Mouse (Mus musculus) neural tube, embryonic 11.5 days (tissue): ENCODE results near the gene Slc24a4. TPM values are rescaled to one million over a fixed set of nuclear protein-coding genes. Genes with fewer than 3 reads are reported as not detected.

ENCODE experiments used
- ATAC-seq: fragments of 200-750 bp; cut with Nextera tagmentation; 2 replicates; pipeline ENCODE4 v1.8.0; 2017; ENCODE audit warnings: moderate number of reproducible peaks, mild to moderate bottlenecking, moderate TSS enrichment, moderate library complexity; ENCODE audit not compliant: insufficient read depth, low FRiP score, low TSS enrichment
- DNase-seq: peaks from one replicate; pipeline ENCODE4 v3.0.0-alpha.2; 2015; ENCODE audit warnings: low spot score
- H3K27ac ChIP-seq: fragments of 300-500 bp; sonication (generic); 2 replicates; pipeline ENCODE4 v1.5.1; 2014; ENCODE audit warnings: low read depth, mild to moderate bottlenecking, low read length
- H3K27me3 ChIP-seq: fragments of 300-500 bp; sonication (generic); 2 replicates; pipeline ENCODE4 v1.6.1; 2014; ENCODE audit warnings: mild to moderate bottlenecking, low read length, mixed read lengths; ENCODE audit not compliant: control insufficient read depth, insufficient read depth
- H3K36me3 ChIP-seq: fragments of 300-500 bp; sonication (generic); 2 replicates; pipeline ENCODE4 v1.6.1; 2014; ENCODE audit warnings: mild to moderate bottlenecking, low read length, moderate library complexity, mixed read lengths; ENCODE audit not compliant: control insufficient read depth, insufficient read depth
- H3K4me1 ChIP-seq: fragments of 300-500 bp; sonication (generic); 2 replicates; pipeline ENCODE4 v1.6.1; 2014; ENCODE audit warnings: low read length, mixed read lengths; ENCODE audit not compliant: control insufficient read depth, insufficient read depth
- H3K4me2 ChIP-seq: fragments of 300-500 bp; sonication (generic); 2 replicates; pipeline ENCODE4 v1.6.1; 2014; ENCODE audit warnings: low read depth, mild to moderate bottlenecking, moderate library complexity
- H3K4me3 ChIP-seq: fragments of 300-500 bp; sonication (generic); 2 replicates; pipeline ENCODE4 v1.5.1; 2014; ENCODE audit warnings: low read depth, low read length
- H3K9ac ChIP-seq: fragments of 300-500 bp; sonication (generic); 2 replicates; pipeline ENCODE4 v1.6.1; 2014; ENCODE audit warnings: mild to moderate bottlenecking, low read length
- H3K9me3 ChIP-seq: fragments of 300-500 bp; sonication (generic); 2 replicates; pipeline ENCODE4 v1.6.1; 2016; ENCODE audit warnings: low read length; ENCODE audit not compliant: control insufficient read depth
- WGBS: fragments of 180-500 bp; shearing (Covaris S2); extraction: QIAGEN DNeasy Blood & Tissue Kit; methylation state at CpG from one replicate; pipeline ENCODE4 v1.1.7; 2014; 5-methylcytosine and 5-hydroxymethylcytosine counted together
- polyA plus RNA-seq: library from polyadenylated mRNA; unstranded; fragments of >200 nt; fragmentation: Nextera tagmentation; extraction: Ambion mirVana; gene quantifications from 2 replicates; pipeline ENCODE4 v1.2.1, GENCODE M21; 2014

The Slc24a4 gene
- polyA plus RNA-seq, 1 experiment from 2014 or later, result 0.52 TPM

DNA sequence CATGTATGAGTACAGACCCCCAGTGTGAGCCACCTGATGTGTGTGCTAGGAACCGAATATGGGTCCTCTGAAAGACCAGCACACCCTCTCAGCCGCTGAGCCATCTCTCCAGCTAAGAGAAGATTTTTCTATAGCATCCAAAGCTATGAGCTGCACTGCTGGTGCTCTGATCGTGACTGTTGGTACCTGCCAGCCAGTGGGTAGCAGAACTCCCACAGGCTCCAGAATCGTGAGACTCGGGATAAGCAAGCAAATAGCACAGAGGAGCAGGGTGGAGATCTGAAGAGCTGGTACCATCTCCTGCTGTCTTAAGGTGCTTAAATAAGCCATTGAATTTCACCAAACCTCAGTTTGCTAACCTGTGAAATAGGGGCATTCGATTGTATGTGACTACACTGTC lies 119.6 kb downstream of the Slc24a4 start:
- H3K27me3 ChIP-seq, result no peaks in the 10 kb centered on the region
- no peak for DNase-seq
- H3K27ac ChIP-seq, result no peak overlapping the region
- H3K9ac ChIP-seq, result no peak overlapping the region
- no peak overlapping the region for H3K4me3 ChIP-seq
- no peaks in the 10 kb centered on the region for H3K36me3 ChIP-seq
- 86% methylated on average over 6 of the region's 6 CpGs for WGBS
- no peaks in the 10 kb centered on the region for H3K4me1 ChIP-seq
- H3K9me3 ChIP-seq, result no peaks in the 10 kb centered on the region
- no peak for ATAC-seq
- H3K4me2 ChIP-seq, result no peak overlapping the region

DNA sequence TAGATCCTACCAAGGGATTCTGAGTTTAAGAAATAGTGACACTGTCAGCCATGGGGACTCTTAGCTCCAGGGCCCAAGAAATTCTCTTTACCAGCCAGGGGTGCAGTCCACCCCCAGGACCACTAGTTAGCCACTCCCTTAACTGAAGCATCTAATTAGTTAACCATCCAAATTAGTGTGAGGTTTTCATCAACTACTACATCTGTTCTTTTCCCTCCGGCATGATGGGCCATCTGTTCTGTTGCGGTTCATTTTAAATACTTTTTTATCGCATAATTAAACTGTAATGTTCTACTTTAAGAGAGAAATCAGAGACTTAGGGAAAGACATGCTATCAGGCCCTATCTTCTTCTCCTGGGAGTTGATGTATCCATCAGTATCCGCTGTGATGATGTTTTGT lies 121.8 kb downstream of the Slc24a4 start:
- Histone ChIP-seq H3K36me3 (no peaks in the 10 kb centered on the region), H3K4me3 (no peak overlapping the region), H3K9me3 (no peaks in the 10 kb centered on the region), H3K27ac (no peak overlapping the region), H3K4me1 (no peaks in the 10 kb centered on the region), H3K4me2 (no peak overlapping the region), H3K9ac (no peak overlapping the region), H3K27me3 (no peaks in the 10 kb centered on the region)
- ATAC-seq, result no peak
- no peak for DNase-seq
- WGBS, result 90% methylated on average over 4 of the region's 4 CpGs

DNA sequence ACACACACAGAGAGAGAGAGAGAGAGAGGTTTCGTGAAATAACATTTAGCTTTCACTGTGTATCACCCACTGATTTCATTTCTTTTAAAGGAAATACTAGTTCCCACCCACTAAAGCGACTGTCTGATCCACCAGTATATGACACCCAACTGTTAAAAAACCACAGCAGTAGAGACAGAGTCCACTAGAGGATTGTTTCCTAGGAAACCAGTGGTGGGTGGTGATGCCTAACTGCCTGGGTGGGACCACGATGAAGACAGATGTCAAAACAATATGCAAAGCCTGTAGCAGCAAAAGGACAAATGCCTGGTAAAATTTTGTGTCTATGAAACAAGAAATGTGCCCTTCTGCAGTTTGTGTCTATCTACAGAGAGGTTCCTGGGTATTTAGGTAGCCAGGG lies 122.5 kb downstream of the Slc24a4 start:
- no peak overlapping the region for H3K9ac ChIP-seq
- no peak overlapping the region for H3K4me3 ChIP-seq
- H3K4me1 ChIP-seq, result no peaks in the 10 kb centered on the region
- no peak overlapping the region for H3K27ac ChIP-seq
- ATAC-seq (no peak), DNase-seq (no peak)
- no peak overlapping the region for H3K4me2 ChIP-seq
- H3K27me3 ChIP-seq, result no peaks in the 10 kb centered on the region
- H3K36me3 ChIP-seq, result no peaks in the 10 kb centered on the region
- H3K9me3 ChIP-seq, result no peaks in the 10 kb centered on the region
- 79% methylated on average over 3 of the region's 3 CpGs for WGBS

DNA sequence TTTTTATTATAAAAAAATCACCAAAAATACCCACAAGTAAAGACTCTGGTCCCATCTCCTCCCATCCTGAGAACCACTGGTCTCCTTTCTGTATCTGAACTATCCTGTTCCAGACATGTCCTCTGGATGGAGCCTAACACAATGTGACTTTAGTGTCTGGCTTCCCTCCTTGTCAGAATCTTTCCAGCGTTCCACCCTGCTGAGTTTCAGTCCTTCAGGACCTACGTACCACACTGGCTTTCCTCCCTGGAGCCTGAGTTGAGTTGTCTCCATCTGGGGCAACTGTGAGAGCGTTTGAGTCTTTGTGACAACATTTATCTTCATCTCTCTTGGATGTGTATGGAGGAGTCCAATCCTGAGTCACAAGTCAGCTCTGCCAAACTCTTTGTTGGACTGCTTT lies 123.5 kb downstream of the Slc24a4 start:
- no peak overlapping the region for H3K4me3 ChIP-seq
- no peak for ATAC-seq

DNA sequence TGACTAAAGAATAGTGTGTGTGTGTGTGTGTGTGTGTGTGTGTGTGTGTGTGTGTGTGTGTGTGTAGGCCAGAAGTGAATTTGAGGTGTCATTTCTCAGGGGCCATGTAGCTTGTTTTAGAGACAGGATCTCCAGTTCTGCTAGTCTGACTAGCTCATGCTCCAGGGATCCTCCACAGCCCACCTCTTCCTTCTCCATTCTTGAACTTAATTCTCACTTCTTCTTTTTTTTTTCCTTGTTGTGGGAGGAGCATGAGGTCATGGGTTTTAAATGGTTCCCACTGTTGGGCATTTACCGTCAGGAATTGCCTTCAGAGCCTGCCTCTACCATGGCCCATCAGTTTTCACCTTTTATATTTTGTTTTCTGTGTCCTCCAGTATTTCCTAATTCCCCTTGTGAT lies 124.0 kb downstream of the Slc24a4 start:
- Histone ChIP-seq H3K4me3 (no peak overlapping the region), H3K27ac (no peak overlapping the region), H3K4me1 (no peaks in the 10 kb centered on the region), H3K36me3 (no peaks in the 10 kb centered on the region), H3K4me2 (no peak overlapping the region), H3K27me3 (no peaks in the 10 kb centered on the region), H3K9ac (no peak overlapping the region), H3K9me3 (no peaks in the 10 kb centered on the region)
- WGBS, result 75% methylated on average over 1 of the region's 1 CpGs
- DNase-seq (no peak), ATAC-seq (no peak)

More for the DNA sequence above, 123.5 kb downstream of the Slc24a4 start:
- 73% methylated on average over 3 of the region's 3 CpGs for WGBS
- no peak overlapping the region for H3K9ac ChIP-seq
- no peaks in the 10 kb centered on the region for H3K9me3 ChIP-seq
- no peak for DNase-seq
- H3K27ac ChIP-seq, result no peak overlapping the region
- no peak overlapping the region for H3K4me2 ChIP-seq
- H3K4me1 ChIP-seq, result no peaks in the 10 kb centered on the region
- H3K36me3 ChIP-seq, result no peaks in the 10 kb centered on the region
- H3K27me3 ChIP-seq, result no peaks in the 10 kb centered on the region

DNA sequence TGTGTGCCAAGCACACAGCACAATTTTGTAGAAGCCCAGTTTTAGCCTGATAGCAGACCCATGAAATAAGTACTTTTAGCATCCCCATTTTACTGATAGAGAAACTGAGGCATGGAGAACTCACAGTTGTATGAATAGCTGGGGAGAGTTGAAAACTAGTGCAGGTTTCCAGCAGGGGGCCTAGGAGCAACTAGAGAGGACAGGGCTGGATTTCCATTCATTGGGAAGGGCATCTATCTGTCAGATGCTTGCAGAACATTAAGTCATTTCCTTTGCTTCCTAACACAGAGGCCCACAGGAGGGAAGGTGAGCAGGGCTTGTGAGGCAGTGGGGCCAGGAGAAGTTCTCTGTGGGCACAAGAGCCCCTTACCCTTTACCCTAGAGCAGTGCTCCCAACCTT lies 126.5 kb downstream of the Slc24a4 start:
- no peak for ATAC-seq
- Histone ChIP-seq H3K4me1 (no peaks in the 10 kb centered on the region), H3K4me2 (no peak overlapping the region), H3K4me3 (no peak overlapping the region), H3K36me3 (no peaks in the 10 kb centered on the region), H3K27me3 (no peaks in the 10 kb centered on the region), H3K9ac (no peak overlapping the region), H3K27ac (no peak overlapping the region), H3K9me3 (no peaks in the 10 kb centered on the region)
- DNase-seq, result no peak

DNA sequence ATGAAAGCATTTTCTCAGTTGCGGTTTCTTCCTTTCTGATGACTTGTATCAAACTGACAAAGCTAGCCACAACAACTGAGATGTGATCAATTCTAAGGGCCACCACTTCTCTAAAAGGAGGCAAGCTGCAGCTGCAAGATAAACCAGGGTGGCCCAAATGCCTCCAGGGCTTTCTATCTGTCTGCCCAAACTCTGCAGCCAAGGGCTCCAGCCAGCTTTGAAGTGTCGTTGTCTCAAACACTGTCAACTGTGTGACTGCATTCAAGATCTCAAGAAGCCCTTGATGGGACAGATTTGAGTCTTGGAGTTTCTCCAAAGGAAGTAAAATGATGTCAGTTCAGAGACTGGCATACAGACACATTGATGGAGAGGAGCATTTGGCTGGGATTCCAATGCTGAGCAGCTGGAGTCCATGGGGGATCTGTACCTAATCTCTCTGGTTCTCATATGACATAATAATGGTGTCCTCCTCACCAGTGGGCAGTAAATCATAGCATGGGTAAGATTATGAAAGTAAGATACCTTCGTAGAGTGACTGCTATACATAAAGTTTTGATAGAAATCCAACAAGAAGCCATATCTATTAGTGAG lies 130.1 kb downstream of the Slc24a4 start:
- WGBS, result 82% methylated on average over 3 of the region's 3 CpGs
- H3K9ac ChIP-seq, result no peak overlapping the region
- no peak overlapping the region for H3K4me2 ChIP-seq
- no peak overlapping the region for H3K27ac ChIP-seq
- H3K4me3 ChIP-seq, result no peak overlapping the region
- no peaks in the 10 kb centered on the region for H3K27me3 ChIP-seq
- ATAC-seq (no peak), DNase-seq (no peak)
- H3K9me3 ChIP-seq, result no peaks in the 10 kb centered on the region
- no peaks in the 10 kb centered on the region for H3K36me3 ChIP-seq
- H3K4me1 ChIP-seq, result no peaks in the 10 kb centered on the region

DNA sequence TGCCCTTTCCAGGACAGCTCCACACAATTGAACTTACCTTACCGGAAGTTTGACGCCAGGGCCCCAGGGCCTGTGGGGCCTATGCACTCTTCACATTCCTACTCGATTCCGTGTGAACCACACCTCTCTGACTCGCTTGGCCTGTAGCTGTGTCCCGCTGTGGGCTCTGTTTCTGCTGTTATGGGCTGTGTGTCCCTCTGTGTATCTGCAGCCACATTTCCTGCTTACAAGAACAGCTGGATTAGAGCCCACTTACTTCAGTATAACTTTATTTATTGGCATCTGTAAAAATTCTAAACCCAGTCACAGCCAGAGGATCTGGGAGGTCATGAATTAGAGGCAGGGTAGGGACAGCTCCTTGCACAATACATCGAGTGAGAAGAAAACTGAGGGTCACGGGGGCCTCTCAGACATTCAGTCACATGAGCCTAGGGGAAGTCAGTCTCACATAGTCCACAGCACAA lies 133.4 kb downstream of the Slc24a4 start:
- no peak for DNase-seq
- ATAC-seq, result no peak
- no peak overlapping the region for H3K4me2 ChIP-seq

DNA sequence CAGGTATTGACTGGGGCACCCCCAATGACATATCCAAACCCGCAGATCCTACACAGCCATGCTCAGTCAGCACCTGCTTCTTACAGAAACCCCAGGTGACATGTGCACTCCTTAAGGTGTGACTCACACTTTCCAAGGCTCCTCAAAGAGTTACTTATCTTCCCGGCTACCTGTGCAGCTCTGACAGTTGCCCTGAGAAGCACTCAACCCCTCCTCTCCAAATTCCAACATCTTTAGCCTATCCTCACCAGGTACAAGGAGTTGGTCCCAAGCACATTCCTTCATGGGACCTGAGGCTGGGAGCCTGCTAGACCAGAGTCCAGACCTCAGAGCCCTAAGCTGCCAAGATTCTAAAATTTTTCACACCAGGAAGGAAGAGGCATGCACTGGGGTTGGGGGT lies 134.3 kb downstream of the Slc24a4 start:
- ATAC-seq, result no peak
- 93% methylated on average over 2 of the region's 2 CpGs for WGBS

More for the DNA sequence above, 133.4 kb downstream of the Slc24a4 start:
- H3K4me1 ChIP-seq, result no peaks in the 10 kb centered on the region
- H3K27ac ChIP-seq, result no peak overlapping the region
- no peaks in the 10 kb centered on the region for H3K9me3 ChIP-seq
- no peaks in the 10 kb centered on the region for H3K27me3 ChIP-seq
- WGBS, result 54% methylated on average over 8 of the region's 8 CpGs
- H3K9ac ChIP-seq, result no peak overlapping the region
- no peaks in the 10 kb centered on the region for H3K36me3 ChIP-seq
- no peak overlapping the region for H3K4me3 ChIP-seq

More for the DNA sequence above, 134.3 kb downstream of the Slc24a4 start:
- Histone ChIP-seq H3K4me2 (no peak overlapping the region), H3K27ac (no peak overlapping the region), H3K4me3 (no peak overlapping the region), H3K27me3 (no peaks in the 10 kb centered on the region), H3K9ac (no peak overlapping the region), H3K9me3 (no peaks in the 10 kb centered on the region), H3K36me3 (no peaks in the 10 kb centered on the region), H3K4me1 (no peaks in the 10 kb centered on the region)
- no peak for DNase-seq
